Mouse (Mus musculus): ENCODE results near the gene Ntrk1. TPM values are rescaled to one million over a fixed set of nuclear protein-coding genes. Genes with fewer than 3 reads are reported as not detected.
A peak's percentile ranks its signal among the peaks of the same experiment; 100 is the strongest.

Ntrk1 gene
- polyA plus RNA-seq, 1 experiment: 0.56 TPM

DNA sequence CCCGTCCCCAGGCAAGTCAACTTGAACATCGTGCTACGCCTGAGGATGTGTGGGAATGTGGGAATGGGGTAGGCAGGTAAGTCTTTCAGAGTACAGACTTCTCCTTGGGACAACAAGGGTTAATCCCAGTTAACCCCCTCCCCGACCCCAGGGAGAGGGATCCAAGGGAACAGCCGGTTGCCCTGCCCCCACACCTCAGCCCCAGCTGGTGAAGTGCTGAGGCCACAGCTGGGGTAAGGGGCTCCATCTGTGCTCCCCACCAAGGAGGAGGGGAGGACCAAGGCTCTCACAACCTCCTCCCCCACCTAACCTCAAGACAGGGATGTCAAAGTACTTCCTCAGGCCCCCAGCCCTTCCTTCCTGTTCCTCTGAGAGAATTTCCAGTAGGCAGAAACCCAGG is 5.2 kb downstream of the Ntrk1 start:
- WGBS: 47% methylated on average over 5 of the region's 5 CpGs
- H3K4me3 ChIP-seq (replicated peaks; ENCODE audit: extremely low read depth, low read depth, low read length): no peak overlapping the region
- no peak for DNase-seq
- TF ChIP-seq CTCF (IDR thresholded peaks at IDR 0.05; ENCODE audit: insufficient read depth, low read length): no peak
- peaks cover 5% of the 10 kb centered on the region; the same call in 1 of the 2 replicates for H3K4me1 ChIP-seq (ENCODE audit: control insufficient read depth, insufficient read depth, low read length)

- no peak overlapping the region for H3K4me3 ChIP-seq (replicated peaks; ENCODE audit: extremely low read depth, low read depth, low read length)
- TF ChIP-seq POLR2A (IDR thresholded peaks at IDR 0.05; ENCODE audit: borderline replicate concordance, extremely low read depth, low read depth, low read length) (no peak), CTCF (IDR thresholded peaks at IDR 0.05; ENCODE audit: insufficient read depth, low read length) (no peak)
- 60% methylated on average over 1 of the region's 1 CpGs for WGBS
- DNase-seq: no peak
- no peaks in the 10 kb centered on the region for H3K4me1 ChIP-seq (ENCODE audit: control insufficient read depth, insufficient read depth, low read length)
These were observed 5.7 kb downstream of the Ntrk1 start for GRCm38 (mm10) chr3:87789248-87789647.

GRCm38 (mm10) chr3:87785626-87786214 is 9.2 kb downstream of the Ntrk1 start:
- 37% methylated on average over 6 of the region's 6 CpGs for WGBS
- H3K4me1 ChIP-seq (ENCODE audit: control insufficient read depth, insufficient read depth, low read length): no peaks in the 10 kb centered on the region
- H3K4me3 ChIP-seq (replicated peaks; ENCODE audit: extremely low read depth, low read depth, low read length): no peak overlapping the region
- no peak for DNase-seq
- TF ChIP-seq CTCF (IDR thresholded peaks at IDR 0.05; ENCODE audit: insufficient read depth, low read length) (no peak), POLR2A (IDR thresholded peaks at IDR 0.05; ENCODE audit: borderline replicate concordance, extremely low read depth, low read depth, low read length) (no peak)

GRCm38 (mm10) chr3:87785156-87785555 is 9.8 kb downstream of the Ntrk1 start:
- H3K4me1 ChIP-seq (ENCODE audit: control insufficient read depth, insufficient read depth, low read length): no peaks in the 10 kb centered on the region
- no peak overlapping the region for H3K4me3 ChIP-seq (replicated peaks; ENCODE audit: extremely low read depth, low read depth, low read length)
- 64% methylated on average over 5 of the region's 5 CpGs for WGBS
- TF ChIP-seq POLR2A (IDR thresholded peaks at IDR 0.05; ENCODE audit: borderline replicate concordance, extremely low read depth, low read depth, low read length) (no peak), CTCF (IDR thresholded peaks at IDR 0.05; ENCODE audit: insufficient read depth, low read length) (no peak)
- DNase-seq: no peak

DNA sequence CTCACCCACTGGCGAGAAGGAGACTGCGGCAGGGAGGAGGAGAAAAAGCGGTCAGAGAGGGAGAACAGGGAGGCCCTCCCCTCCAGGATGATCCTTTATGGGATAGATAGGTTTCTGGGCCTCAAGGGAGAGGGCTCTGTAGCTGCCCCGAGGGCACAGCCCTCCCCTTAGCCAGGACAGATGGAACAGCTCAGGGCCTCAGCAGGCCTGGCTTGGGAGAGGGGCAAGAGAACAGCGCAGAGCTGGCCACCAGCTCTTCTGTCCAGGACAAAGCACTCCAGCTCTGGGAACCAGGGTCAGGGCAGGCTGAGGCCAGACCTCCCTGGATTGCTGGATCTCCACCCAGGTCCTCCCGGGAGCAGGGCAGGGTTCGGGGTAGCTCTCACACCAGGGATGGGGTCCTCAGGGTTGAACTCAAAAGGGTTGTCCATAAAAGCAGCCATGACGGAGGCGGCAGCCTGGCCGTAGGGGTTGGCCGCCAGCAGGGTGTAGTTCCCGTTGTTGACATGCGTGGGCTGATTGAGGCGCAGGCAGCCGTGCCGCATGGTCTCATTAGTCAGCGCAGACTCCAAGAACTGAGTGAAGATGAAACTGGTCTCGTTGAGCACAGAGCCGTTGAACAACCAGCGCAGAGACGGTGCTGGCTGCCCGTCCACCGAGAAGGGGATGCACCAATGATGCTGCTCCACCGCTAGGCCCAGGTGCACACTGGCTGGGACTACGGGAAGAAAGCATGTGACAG is 11.5 kb downstream of the Ntrk1 start:
- Histone ChIP-seq H3K4me1 (ENCODE audit: control insufficient read depth, insufficient read depth, low read length) (no peaks in the 10 kb centered on the region), H3K4me3 (replicated peaks; ENCODE audit: extremely low read depth, low read depth, low read length) (no peak overlapping the region)
- TF ChIP-seq POLR2A (IDR thresholded peaks at IDR 0.05; ENCODE audit: borderline replicate concordance, extremely low read depth, low read depth, low read length) (no peak), CTCF (IDR thresholded peaks at IDR 0.05; ENCODE audit: insufficient read depth, low read length) (no peak)
- WGBS: 83% methylated on average over 25 of the region's 25 CpGs
- DNase-seq: no peak

DNA sequence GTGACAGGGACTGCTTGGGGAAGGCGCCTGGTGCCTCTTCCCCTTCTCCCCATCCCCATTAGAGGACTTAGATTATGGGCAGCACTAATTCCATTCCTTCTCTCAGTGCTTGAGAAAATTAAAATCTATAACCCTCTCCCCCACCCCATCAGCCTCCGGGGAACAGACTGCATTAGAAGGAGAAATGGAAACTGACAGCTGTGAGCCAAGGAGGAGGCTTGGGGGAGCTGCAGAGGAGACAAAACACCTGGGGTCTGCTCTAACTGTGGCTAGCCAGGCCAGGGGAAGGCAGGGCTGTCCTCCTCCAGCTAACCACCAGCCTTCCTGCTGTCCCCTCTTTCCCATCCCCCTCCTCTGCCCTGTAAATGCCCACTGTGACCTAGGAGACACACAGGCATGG is 15.9 kb downstream of the Ntrk1 start:
- 42% methylated on average over 2 of the region's 2 CpGs for WGBS
- no peak for DNase-seq
- TF ChIP-seq POLR2A (IDR thresholded peaks at IDR 0.05; ENCODE audit: borderline replicate concordance, extremely low read depth, low read depth, low read length): no peak
- TF ChIP-seq CTCF (IDR thresholded peaks at IDR 0.05; ENCODE audit: insufficient read depth, low read length): no peak
- Histone ChIP-seq H3K4me1 (ENCODE audit: control insufficient read depth, insufficient read depth, low read length) (no peaks in the 10 kb centered on the region), H3K4me3 (replicated peaks; ENCODE audit: extremely low read depth, low read depth, low read length) (no peak overlapping the region)

DNA sequence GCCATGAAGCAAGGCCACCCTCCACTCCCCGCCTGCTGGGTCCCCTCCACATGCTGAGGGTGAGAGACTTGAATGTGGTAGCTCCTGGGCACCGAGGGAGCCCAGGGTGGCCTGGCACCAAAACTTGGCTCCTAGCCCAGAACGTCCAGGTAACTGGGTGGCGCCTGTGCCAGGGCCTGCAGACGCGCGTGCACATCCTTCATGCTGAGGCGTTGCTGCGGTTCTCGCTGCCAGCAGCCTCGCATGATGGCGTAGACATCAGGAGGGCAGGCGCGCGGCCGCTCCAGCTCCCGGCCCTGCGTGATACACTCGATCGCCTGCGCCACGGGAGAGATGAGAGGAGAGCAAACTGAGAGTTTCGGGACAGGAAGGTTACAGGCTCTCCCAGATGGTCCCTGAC is 16.7 kb downstream of the Ntrk1 start:
- Histone ChIP-seq H3K4me1 (ENCODE audit: control insufficient read depth, insufficient read depth, low read length) (no peaks in the 10 kb centered on the region), H3K4me3 (replicated peaks; ENCODE audit: extremely low read depth, low read depth, low read length) (no peak overlapping the region)
- no peak for DNase-seq
- TF ChIP-seq POLR2A (IDR thresholded peaks at IDR 0.05; ENCODE audit: borderline replicate concordance, extremely low read depth, low read depth, low read length): no peak
- TF ChIP-seq CTCF (IDR thresholded peaks at IDR 0.05; ENCODE audit: insufficient read depth, low read length): no peak
- WGBS: 48% methylated on average over 23 of the region's 23 CpGs

DNA sequence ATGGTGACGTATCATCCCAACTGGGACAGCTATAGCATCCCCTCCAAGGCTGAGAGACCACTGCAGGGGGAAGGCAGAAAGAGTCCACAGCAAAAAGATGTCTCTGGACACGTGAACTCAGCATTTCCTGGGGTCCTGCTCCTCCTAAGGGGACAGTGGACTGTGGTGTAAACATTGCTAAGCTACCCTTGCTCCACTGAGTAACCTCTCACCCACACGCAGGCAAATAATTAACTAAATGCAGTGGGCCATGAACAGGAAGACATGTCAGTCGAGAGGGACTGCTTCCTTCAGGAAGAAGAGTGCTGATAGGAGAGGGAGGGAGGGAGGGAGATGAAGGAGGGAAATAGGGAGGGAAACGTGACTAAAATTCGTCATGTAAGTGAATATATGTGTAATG is 23.9 kb downstream of the Ntrk1 start:
- Histone ChIP-seq H3K4me1 (ENCODE audit: control insufficient read depth, insufficient read depth, low read length) (peaks cover 6% of the 10 kb centered on the region), H3K4me3 (replicated peaks; ENCODE audit: extremely low read depth, low read depth, low read length) (no peak overlapping the region)
- DNase-seq: no peak
- 30% methylated on average over 6 of the region's 6 CpGs for WGBS
- no peak for TF ChIP-seq CTCF (IDR thresholded peaks at IDR 0.05; ENCODE audit: insufficient read depth, low read length)
- no peak for TF ChIP-seq POLR2A (IDR thresholded peaks at IDR 0.05; ENCODE audit: borderline replicate concordance, extremely low read depth, low read depth, low read length)

DNA sequence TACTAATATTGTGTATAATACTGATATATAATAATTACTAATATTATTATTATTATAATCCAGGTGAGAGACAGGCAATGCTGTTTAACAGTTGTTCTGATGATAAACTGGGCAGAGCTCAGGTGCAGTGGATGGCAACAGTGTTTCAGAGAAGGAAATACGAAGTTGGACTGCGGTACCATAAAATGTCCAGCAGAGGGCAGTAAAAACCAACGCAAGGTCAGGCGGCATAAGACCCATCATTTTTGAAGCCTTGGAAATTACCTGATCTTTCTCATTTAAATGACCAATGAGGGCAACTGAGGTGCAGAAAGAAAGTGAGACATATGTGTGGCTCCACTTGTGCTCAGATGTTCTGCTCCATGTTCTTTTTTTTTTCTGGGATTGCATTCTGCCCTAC is 24.7 kb downstream of the Ntrk1 start:
- under 1% methylated on average over 4 of the region's 4 CpGs for WGBS
- no peak for TF ChIP-seq POLR2A (IDR thresholded peaks at IDR 0.05; ENCODE audit: borderline replicate concordance, extremely low read depth, low read depth, low read length)
- TF ChIP-seq CTCF (IDR thresholded peaks at IDR 0.05; ENCODE audit: insufficient read depth, low read length): peak; percentile 58
- peaks cover 11% of the 10 kb centered on the region for H3K4me1 ChIP-seq (ENCODE audit: control insufficient read depth, insufficient read depth, low read length)
- no peak overlapping the region for H3K4me3 ChIP-seq (replicated peaks; ENCODE audit: extremely low read depth, low read depth, low read length)
- DNase-seq: no peak

GRCm38 (mm10) chr3:87769506-87769905 is 25.5 kb downstream of the Ntrk1 start:
- DNase-seq: no peak
- 78% methylated on average over 8 of the region's 8 CpGs for WGBS
- Histone ChIP-seq H3K4me3 (replicated peaks; ENCODE audit: extremely low read depth, low read depth, low read length) (no peak overlapping the region), H3K4me1 (ENCODE audit: control insufficient read depth, insufficient read depth, low read length) (peaks cover 15% of the 10 kb centered on the region)
- no peak for TF ChIP-seq POLR2A (IDR thresholded peaks at IDR 0.05; ENCODE audit: borderline replicate concordance, extremely low read depth, low read depth, low read length)
- TF ChIP-seq CTCF (IDR thresholded peaks at IDR 0.05; ENCODE audit: insufficient read depth, low read length): no peak
